Mouse (Mus musculus) limb, embryonic 13.5 days (tissue): Measurements from ENCODE around the gene Bahcc1. TPM values are rescaled to one million over a fixed set of nuclear protein-coding genes. Genes with fewer than 3 reads are reported as not detected.
A peak's percentile ranks its signal among the peaks of the same experiment; 100 is the strongest.

Experiments
- ATAC-seq: fragments of 200-750 bp; cut with Nextera tagmentation; 2 replicates; pipeline ENCODE4 v1.8.0; 2017; ENCODE audit warnings: low read depth, moderate number of reproducible peaks, moderate TSS enrichment; ENCODE audit not compliant: low FRiP score
- H3K27ac ChIP-seq: fragments of 300-500 bp; sonication (generic); 2 replicates; pipeline ENCODE4 v1.5.1; 2015; ENCODE audit warnings: inconsistent platforms, mild to moderate bottlenecking, moderate library complexity
- H3K27me3 ChIP-seq: fragments of 300-500 bp; sonication (generic); 2 replicates; pipeline ENCODE4 v1.6.1; 2015; ENCODE audit warnings: mild to moderate bottlenecking, inconsistent platforms
- H3K36me3 ChIP-seq: fragments of 300-500 bp; sonication (generic); 2 replicates; pipeline ENCODE4 v1.6.1; 2015; ENCODE audit warnings: inconsistent platforms, mild to moderate bottlenecking, moderate library complexity
- H3K4me1 ChIP-seq: fragments of 300-500 bp; sonication (generic); 2 replicates; pipeline ENCODE4 v1.6.1; 2015; ENCODE audit warnings: inconsistent platforms
- H3K4me2 ChIP-seq: fragments of 300-500 bp; sonication (generic); replicated peaks from 2 replicates; pipeline ENCODE4 v1.6.1; 2015; ENCODE audit warnings: inconsistent platforms, mild to moderate bottlenecking, moderate library complexity
- H3K4me3 ChIP-seq: fragments of 300-500 bp; sonication (generic); 2 replicates; pipeline ENCODE4 v1.5.1; 2015; ENCODE audit warnings: moderate library complexity, mild to moderate bottlenecking, inconsistent platforms
- H3K9ac ChIP-seq: fragments of 300-500 bp; sonication (generic); 2 replicates; pipeline ENCODE4 v1.6.1; 2015; ENCODE audit warnings: mild to moderate bottlenecking, inconsistent platforms
- H3K9me3 ChIP-seq: fragments of 300-500 bp; sonication (generic); 2 replicates; pipeline ENCODE4 v1.6.1; 2016; ENCODE audit warnings: inconsistent platforms
- WGBS: fragments of 180-500 bp; shearing (Covaris S2); methylation state at CpG from one replicate; pipeline ENCODE4 v1.1.7; 2015; 5-methylcytosine and 5-hydroxymethylcytosine counted together
- microRNA-seq: library from miRNA; unstranded; fragments of <30 nt; microRNA quantifications from one replicate; pipeline ENCODE4, GENCODE M21; 2016
- polyA plus RNA-seq: library from polyadenylated mRNA; unstranded; fragments of >200 nt; fragmentation: Nextera tagmentation; extraction: Ambion mirVana; gene quantifications from 2 replicates; pipeline ENCODE4 v1.2.1, GENCODE M21; 2015

The Bahcc1 gene
- polyA plus RNA-seq, 1 experiment from 2014 or later = 12.7 TPM

- peak overlapping the region; percentile 94 for H3K4me2 ChIP-seq
- H3K9ac ChIP-seq = peak overlapping the region; percentile 83
- ATAC-seq = peak; percentile 13; the same call in 1 of the 2 replicates
- H3K9me3 ChIP-seq = no peaks in the 10 kb centered on the region
- WGBS = 15% methylated on average over 13 of the region's 13 CpGs
- no peaks in the 10 kb centered on the region for H3K27me3 ChIP-seq
- no peaks in the 10 kb centered on the region for H3K36me3 ChIP-seq
- H3K4me1 ChIP-seq = peaks cover 23% of the 10 kb centered on the region
- peak overlapping the region; percentile 54 for H3K4me3 ChIP-seq
- H3K27ac ChIP-seq = peak overlapping the region; percentile 99
Measured at GRCm38 (mm10) chr11:120316690-120317254, 84.0 kb downstream of the Bahcc1 start.

GRCm38 (mm10) chr11:120317456-120317855 lies 84.7 kb downstream of the Bahcc1 start:
- WGBS = 67% methylated on average over 7 of the region's 7 CpGs
- no peak for ATAC-seq
- H3K4me3 ChIP-seq = no peak overlapping the region
- H3K27ac ChIP-seq = no peak overlapping the region
- H3K4me1 ChIP-seq = peaks cover 20% of the 10 kb centered on the region
- H3K9ac ChIP-seq = no peak overlapping the region
- H3K36me3 ChIP-seq = no peaks in the 10 kb centered on the region
- no peaks in the 10 kb centered on the region for H3K9me3 ChIP-seq
- H3K4me2 ChIP-seq = peak overlapping the region; percentile 94
- no peaks in the 10 kb centered on the region for H3K27me3 ChIP-seq

- no peak overlapping the region for H3K4me2 ChIP-seq
- WGBS = 87% methylated on average over 5 of the region's 5 CpGs
- no peak overlapping the region for H3K27ac ChIP-seq
- ATAC-seq = no peak
- no peaks in the 10 kb centered on the region for H3K36me3 ChIP-seq
- no peaks in the 10 kb centered on the region for H3K27me3 ChIP-seq
- H3K9me3 ChIP-seq = no peaks in the 10 kb centered on the region
- H3K4me3 ChIP-seq = no peak overlapping the region
- H3K4me1 ChIP-seq = peaks cover 20% of the 10 kb centered on the region
- H3K9ac ChIP-seq = no peak overlapping the region
Measured at GRCm38 (mm10) chr11:120319310-120319709, 86.6 kb downstream of the Bahcc1 start.

- Histone ChIP-seq H3K4me2 (no peak overlapping the region), H3K27ac (no peak overlapping the region), H3K9ac (no peak overlapping the region), H3K27me3 (no peaks in the 10 kb centered on the region), H3K4me3 (no peak overlapping the region), H3K36me3 (no peaks in the 10 kb centered on the region), H3K9me3 (no peaks in the 10 kb centered on the region), H3K4me1 (peaks cover 15% of the 10 kb centered on the region)
- 94% methylated on average over 10 of the region's 10 CpGs for WGBS
- no peak for ATAC-seq
Measured at GRCm38 (mm10) chr11:120320156-120320555, 87.4 kb downstream of the Bahcc1 start.

GRCm38 (mm10) chr11:120335431-120336021 lies 102.8 kb downstream of the Bahcc1 start:
- Histone ChIP-seq H3K27me3 (no peaks in the 10 kb centered on the region), H3K4me2 (no peak overlapping the region), H3K36me3 (no peaks in the 10 kb centered on the region), H3K4me1 (no peaks in the 10 kb centered on the region), H3K4me3 (no peak overlapping the region), H3K27ac (no peak overlapping the region), H3K9ac (no peak overlapping the region), H3K9me3 (peaks cover 3% of the 10 kb centered on the region; the same call in 1 of the 2 replicates)
- WGBS = 77% methylated on average over 6 of the region's 6 CpGs
- ATAC-seq = no peak

- ATAC-seq = no peak
- Histone ChIP-seq H3K27me3 (no peaks in the 10 kb centered on the region), H3K27ac (no peak overlapping the region), H3K9ac (no peak overlapping the region), H3K36me3 (no peaks in the 10 kb centered on the region), H3K4me1 (no peaks in the 10 kb centered on the region), H3K4me2 (no peak overlapping the region), H3K9me3 (0 out of 2 replicates have a peak, but pooled peaks cover 3% of the 10 kb centered on the region), H3K4me3 (no peak overlapping the region)
- WGBS = 37% methylated on average over 2 of the region's 2 CpGs
Measured at GRCm38 (mm10) chr11:120337447-120337846, 104.7 kb downstream of the Bahcc1 start.

GRCm38 (mm10) chr11:120338786-120339185 lies 106.0 kb downstream of the Bahcc1 start:
- WGBS = 73% methylated on average over 3 of the region's 3 CpGs
- ATAC-seq = no peak
- H3K9me3 ChIP-seq = 0 out of 2 replicates have a peak, but pooled peaks cover 3% of the 10 kb centered on the region
- H3K4me2 ChIP-seq = no peak overlapping the region
- H3K9ac ChIP-seq = no peak overlapping the region
- no peaks in the 10 kb centered on the region for H3K27me3 ChIP-seq
- H3K27ac ChIP-seq = no peak overlapping the region
- no peak overlapping the region for H3K4me3 ChIP-seq
- no peaks in the 10 kb centered on the region for H3K36me3 ChIP-seq
- no peaks in the 10 kb centered on the region for H3K4me1 ChIP-seq

GRCm38 (mm10) chr11:120339978-120340513 lies 107.3 kb downstream of the Bahcc1 start:
- ATAC-seq = no peak
- 88% methylated on average over 10 of the region's 10 CpGs for WGBS

GRCm38 (mm10) chr11:120341661-120342060 lies 108.9 kb downstream of the Bahcc1 start:
- 92% methylated on average over 4 of the region's 4 CpGs for WGBS
- Histone ChIP-seq H3K36me3 (peaks cover 15% of the 10 kb centered on the region), H3K27ac (no peak overlapping the region), H3K4me3 (no peak overlapping the region), H3K9me3 (no peaks in the 10 kb centered on the region), H3K4me1 (peaks cover 11% of the 10 kb centered on the region), H3K4me2 (no peak overlapping the region), H3K9ac (no peak overlapping the region), H3K27me3 (no peaks in the 10 kb centered on the region)
- ATAC-seq = no peak

More at GRCm38 (mm10) chr11:120339978-120340513, 107.3 kb downstream of the Bahcc1 start:
- Histone ChIP-seq H3K4me2 (no peak overlapping the region), H3K27ac (no peak overlapping the region), H3K36me3 (peaks cover 6% of the 10 kb centered on the region), H3K9ac (no peak overlapping the region), H3K27me3 (no peaks in the 10 kb centered on the region), H3K4me3 (no peak overlapping the region), H3K9me3 (no peaks in the 10 kb centered on the region), H3K4me1 (peaks cover 2% of the 10 kb centered on the region)

Small RNAs within 50 kb of the gene (microRNA-seq; reads per million reads assigned to microRNA genes)
- not detected for gene Gm47297

Other genes starting within 250 kb of the Bahcc1 start
- gene Aatk, start 185.8 kb upstream of the Bahcc1 start, polyA plus RNA-seq = 5.2 and 6.1 TPM in 2 replicates
- 27.3 and 29.0 TPM in 2 replicates for gene Cep131, start 146.1 kb upstream of the Bahcc1 start, polyA plus RNA-seq
- 18.1 and 18.5 TPM in 2 replicates for gene Tepsin, start 134.2 kb upstream of the Bahcc1 start, polyA plus RNA-seq
- 69.3 and 76.9 TPM in 2 replicates for gene Ndufaf8, start 134.0 kb upstream of the Bahcc1 start, polyA plus RNA-seq
- gene Slc38a10, start 81.6 kb upstream of the Bahcc1 start, polyA plus RNA-seq = 86.4 and 94.5 TPM in 2 replicates
- 2,628 and 2,724 TPM in 2 replicates for gene Actg1, start 115.6 kb downstream of the Bahcc1 start, polyA plus RNA-seq
- 0.52 and 0.61 TPM in 2 replicates for gene Fscn2, start 128.6 kb downstream of the Bahcc1 start, polyA plus RNA-seq
- 37.0 and 38.6 TPM in 2 replicates for gene Faap100, start 145.8 kb downstream of the Bahcc1 start, polyA plus RNA-seq
- 34.3 and 37.6 TPM in 2 replicates for gene Nploc4, start 204.8 kb downstream of the Bahcc1 start, polyA plus RNA-seq
- gene Tspan10, start 209.7 kb downstream of the Bahcc1 start, polyA plus RNA-seq = 0.14 TPM in 1 of 2 replicates, not detected in the other
- 0.38 and 0.39 TPM in 2 replicates for gene Pde6g, start 220.6 kb downstream of the Bahcc1 start, polyA plus RNA-seq
- 12.2 and 12.4 TPM in 2 replicates for gene Oxld1, start 225.1 kb downstream of the Bahcc1 start, polyA plus RNA-seq
- 37.1 and 41.7 TPM in 2 replicates for gene Ccdc137, start 225.2 kb downstream of the Bahcc1 start, polyA plus RNA-seq
- gene Arl16, start 234.7 kb downstream of the Bahcc1 start, polyA plus RNA-seq = 65.8 and 67.9 TPM in 2 replicates